Mouse (Mus musculus) limb, embryonic 11.5 days (tissue): ENCODE data around the gene Slc26a8. TPM values are rescaled to one million over a fixed set of nuclear protein-coding genes. Genes with fewer than 3 reads are reported as not detected.

Experiments used
- ATAC-seq: fragments of 200-750 bp; cut with Nextera tagmentation; 2 replicates; pipeline ENCODE4 v1.8.0; 2017; ENCODE audit warnings: low read depth; ENCODE audit not compliant: insufficient number of reproducible peaks, low FRiP score, low TSS enrichment
- DNase-seq: peaks from one replicate; pipeline ENCODE4 v3.0.0-alpha.2; 2015; ENCODE audit warnings: low spot score
- H3K27ac ChIP-seq: fragments of 300-500 bp; sonication (generic); replicated peaks from 2 replicates; pipeline ENCODE4 v1.5.1; 2014; ENCODE audit warnings: low read depth, mild to moderate bottlenecking, low read length
- H3K27me3 ChIP-seq: fragments of 300-500 bp; sonication (generic); 2 replicates; pipeline ENCODE4 v1.6.1; 2014; ENCODE audit warnings: mild to moderate bottlenecking, low read length, mixed read lengths; ENCODE audit not compliant: control insufficient read depth, insufficient read depth
- H3K36me3 ChIP-seq: fragments of 300-500 bp; sonication (generic); 2 replicates; pipeline ENCODE4 v1.6.1; 2014; ENCODE audit warnings: mild to moderate bottlenecking, low read length, moderate library complexity, mixed read lengths; ENCODE audit not compliant: control insufficient read depth, insufficient read depth
- H3K4me1 ChIP-seq: fragments of 300-500 bp; sonication (generic); 2 replicates; pipeline ENCODE4 v1.6.1; 2014; ENCODE audit warnings: low read length, mixed read lengths; ENCODE audit not compliant: control insufficient read depth, insufficient read depth
- H3K4me2 ChIP-seq: fragments of 300-500 bp; sonication (generic); 2 replicates; pipeline ENCODE4 v1.6.1; 2014; ENCODE audit warnings: low read depth, mild to moderate bottlenecking, moderate library complexity; ENCODE audit not compliant: severe bottlenecking
- H3K4me3 ChIP-seq: fragments of 300-500 bp; sonication (generic); 2 replicates; pipeline ENCODE4 v1.5.1; 2014; ENCODE audit warnings: low read depth, low read length
- H3K9ac ChIP-seq: fragments of 300-500 bp; sonication (generic); 2 replicates; pipeline ENCODE4 v1.6.1; 2014; ENCODE audit warnings: mild to moderate bottlenecking, low read length
- H3K9me3 ChIP-seq: fragments of 300-500 bp; sonication (generic); 2 replicates; pipeline ENCODE4 v1.6.1; 2016; ENCODE audit warnings: low read length; ENCODE audit not compliant: control insufficient read depth
- WGBS: fragments of 180-500 bp; shearing (Covaris S2); extraction: QIAGEN DNeasy Blood & Tissue Kit; methylation state at CpG from one replicate; pipeline ENCODE4 v1.1.7; 2014; 5-methylcytosine and 5-hydroxymethylcytosine counted together
- polyA plus RNA-seq: library from polyadenylated mRNA; unstranded; fragments of >200 nt; fragmentation: Nextera tagmentation; extraction: Ambion mirVana; gene quantifications from 2 replicates; pipeline ENCODE4 v1.2.1, GENCODE M21; 2014

The Slc26a8 gene
- polyA plus RNA-seq, 1 experiment from 2014 or later: 0.61 TPM

DNA sequence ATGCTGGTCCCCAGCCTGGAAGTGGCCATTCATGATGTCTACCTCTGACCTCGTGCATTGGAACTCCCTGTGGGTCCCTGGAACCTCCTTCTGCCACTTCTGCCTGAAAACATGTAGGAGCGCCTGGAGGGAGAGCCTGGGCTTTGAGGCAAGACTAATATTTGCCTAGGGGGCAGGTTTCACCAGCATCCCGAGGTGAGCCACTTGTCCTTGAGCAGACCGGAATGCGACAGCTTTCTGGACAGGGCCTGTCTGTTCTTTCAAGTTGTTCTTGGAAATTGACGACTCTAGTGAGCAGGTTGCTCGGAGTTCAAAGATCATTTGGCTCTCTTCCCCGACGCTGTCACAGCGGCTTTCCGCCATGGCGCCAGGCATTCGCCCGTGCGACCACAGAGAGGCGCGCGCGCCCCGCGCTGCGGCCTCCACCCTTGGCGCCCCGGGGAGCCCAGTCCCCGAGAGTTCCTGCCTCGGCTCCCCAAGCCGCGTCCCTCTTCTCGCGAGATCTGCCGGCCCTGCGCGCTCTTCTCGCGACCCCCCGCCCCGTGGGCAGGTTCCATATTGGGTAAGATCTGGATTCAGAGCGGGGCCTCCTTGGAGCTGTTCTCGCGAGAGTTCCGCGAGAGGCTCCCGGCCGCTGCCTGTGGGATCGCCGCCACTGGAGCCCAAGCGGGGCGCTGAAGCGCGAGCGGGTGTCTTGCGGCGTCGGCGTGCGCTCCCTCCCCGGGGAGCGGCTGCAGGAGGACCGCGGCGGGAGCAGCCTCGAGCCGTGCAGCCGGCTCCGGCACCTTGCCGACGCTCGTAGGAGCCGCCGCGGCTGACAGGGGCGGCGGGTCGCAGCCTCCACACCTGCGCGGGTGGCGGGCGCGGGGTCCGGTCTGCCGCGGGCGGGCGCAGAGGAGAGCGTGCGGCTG lies 998 bp upstream of the Slc26a8 start, which contains the start of gene Mapk14:
TSS of gene Mapk14 (plus strand) at position 554 of the 911 bp plus-strand sequence.
- DNase-seq (peak; percentile 100), ATAC-seq (peak; percentile 93)
- H3K4me1 ChIP-seq: peaks cover 11% of the 10 kb centered on the region
- peak within 1 kb of the TSS; percentile 77 for H3K4me2 ChIP-seq
- H3K9ac ChIP-seq: peak within 1 kb of the TSS; percentile 87
- no peaks in the 10 kb centered on the region for H3K9me3 ChIP-seq
- peak within 1 kb of the TSS; percentile 81 for H3K27ac ChIP-seq
- under 1% methylated on average over 83 of the region's 86 CpGs for WGBS
- H3K27me3 ChIP-seq: 0 out of 2 replicates have a peak, but pooled peaks cover 2% of the 10 kb centered on the region
- H3K4me3 ChIP-seq: peak within 1 kb of the TSS; percentile 87
- H3K36me3 ChIP-seq: no peaks in the 10 kb centered on the region

GRCm38 (mm10) chr17:28687354-28687753 lies 2.7 kb downstream of the Slc26a8 start:
- no peak overlapping the region for H3K4me2 ChIP-seq
- H3K27me3 ChIP-seq: 0 out of 2 replicates have a peak, but pooled peaks cover 2% of the 10 kb centered on the region
- WGBS: 58% methylated on average over 4 of the region's 4 CpGs
- no peak overlapping the region for H3K27ac ChIP-seq
- DNase-seq: no peak
- H3K9ac ChIP-seq: no peak overlapping the region
- no peak for ATAC-seq
- H3K9me3 ChIP-seq: no peaks in the 10 kb centered on the region
- peaks cover 6% of the 10 kb centered on the region; the same call in 1 of the 2 replicates for H3K4me1 ChIP-seq
- H3K4me3 ChIP-seq: no peak overlapping the region
- no peaks in the 10 kb centered on the region for H3K36me3 ChIP-seq

DNA sequence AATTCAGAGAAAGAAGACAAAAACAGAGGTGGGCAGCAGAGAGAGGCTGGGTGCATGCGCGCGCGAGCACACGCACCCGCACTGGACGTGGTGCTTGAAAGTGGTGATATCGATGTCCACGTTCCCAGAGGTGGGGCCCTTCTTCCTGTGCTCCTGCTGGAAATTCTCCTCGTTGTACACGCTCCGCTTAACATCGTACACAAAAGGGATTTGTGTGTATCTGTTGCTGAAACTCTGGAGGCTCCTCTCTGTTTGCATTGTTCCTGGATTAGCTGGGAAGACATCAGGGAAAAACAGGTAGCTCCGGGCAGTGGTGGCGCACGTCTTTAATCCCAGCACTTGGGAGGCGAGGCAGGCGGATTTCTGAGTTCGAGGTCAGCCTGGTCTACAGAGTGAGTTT lies 5.4 kb downstream of the Slc26a8 start:
- H3K4me2 ChIP-seq: no peak overlapping the region
- no peak overlapping the region for H3K9ac ChIP-seq
- H3K9me3 ChIP-seq: no peaks in the 10 kb centered on the region
- H3K27me3 ChIP-seq: 0 out of 2 replicates have a peak, but pooled peaks cover 2% of the 10 kb centered on the region
- 88% methylated on average over 19 of the region's 19 CpGs for WGBS
- no peak overlapping the region for H3K4me3 ChIP-seq
- peaks cover 6% of the 10 kb centered on the region; the same call in 1 of the 2 replicates for H3K4me1 ChIP-seq
- H3K36me3 ChIP-seq: no peaks in the 10 kb centered on the region
- DNase-seq: no peak
- H3K27ac ChIP-seq: no peak overlapping the region
- no peak for ATAC-seq

- no peak overlapping the region for H3K4me2 ChIP-seq
- H3K4me3 ChIP-seq: no peak overlapping the region
- no peak overlapping the region for H3K9ac ChIP-seq
- H3K9me3 ChIP-seq: no peaks in the 10 kb centered on the region
- no peaks in the 10 kb centered on the region for H3K27me3 ChIP-seq
- ATAC-seq: no peak
- H3K4me1 ChIP-seq: no peaks in the 10 kb centered on the region
- no peak for DNase-seq
- 56% methylated on average over 1 of the region's 1 CpGs for WGBS
- no peak overlapping the region for H3K27ac ChIP-seq
- H3K36me3 ChIP-seq: no peaks in the 10 kb centered on the region
Measured at GRCm38 (mm10) chr17:28683601-28684000, 6.4 kb downstream of the Slc26a8 start.

DNA sequence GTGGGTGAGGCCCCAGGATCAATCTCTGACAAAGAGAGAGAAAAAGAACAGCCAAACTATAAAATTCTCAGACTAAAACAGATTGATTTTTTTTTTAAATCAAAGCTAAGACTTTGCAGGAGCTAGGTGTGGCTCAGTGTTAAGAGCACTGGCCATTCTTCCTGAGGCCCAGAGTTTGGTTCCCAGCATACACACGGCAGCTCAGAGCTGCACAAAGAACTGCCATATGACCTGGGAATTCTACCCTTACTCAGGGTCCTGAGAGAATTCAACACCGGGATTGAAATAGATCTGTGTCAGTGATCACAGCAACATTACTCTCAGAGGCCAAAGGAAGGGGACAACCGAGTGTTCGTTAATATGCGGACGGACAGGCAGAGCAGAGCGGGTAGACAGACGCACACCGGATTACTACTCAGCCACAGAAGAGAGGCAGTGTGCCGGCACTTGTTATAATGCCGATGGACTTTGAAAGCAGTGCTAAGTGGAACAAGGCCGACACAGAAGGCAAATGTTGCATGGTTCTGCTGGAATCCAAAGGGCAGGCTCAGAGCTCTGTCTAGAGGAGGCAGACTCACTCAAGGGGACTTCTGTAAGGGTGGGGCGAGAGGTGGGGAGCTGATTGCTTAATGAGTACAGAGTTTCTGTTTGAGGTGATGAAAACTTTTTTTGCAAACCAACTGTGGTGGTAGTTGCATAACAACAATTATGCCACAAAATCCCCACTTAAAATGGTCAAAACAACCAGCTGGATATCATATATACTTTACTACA lies 7.5 kb downstream of the Slc26a8 start:
- no peaks in the 10 kb centered on the region for H3K4me1 ChIP-seq
- no peak overlapping the region for H3K4me2 ChIP-seq
- H3K4me3 ChIP-seq: no peak overlapping the region
- DNase-seq: no peak
- no peak overlapping the region for H3K9ac ChIP-seq
- no peak for ATAC-seq
- H3K9me3 ChIP-seq: no peaks in the 10 kb centered on the region
- WGBS: 85% methylated on average over 13 of the region's 13 CpGs
- H3K27me3 ChIP-seq: no peaks in the 10 kb centered on the region
- no peak overlapping the region for H3K27ac ChIP-seq
- H3K36me3 ChIP-seq: no peaks in the 10 kb centered on the region

GRCm38 (mm10) chr17:28659564-28659963 lies 30.5 kb downstream of the Slc26a8 start:
- H3K4me1 ChIP-seq: no peaks in the 10 kb centered on the region
- H3K27me3 ChIP-seq: no peaks in the 10 kb centered on the region
- no peaks in the 10 kb centered on the region for H3K36me3 ChIP-seq
- H3K9ac ChIP-seq: no peak overlapping the region
- no peaks in the 10 kb centered on the region for H3K9me3 ChIP-seq
- no peak overlapping the region for H3K4me3 ChIP-seq
- ATAC-seq: no peak
- WGBS: 82% methylated on average over 6 of the region's 6 CpGs
- no peak overlapping the region for H3K4me2 ChIP-seq
- no peak for DNase-seq
- no peak overlapping the region for H3K27ac ChIP-seq

DNA sequence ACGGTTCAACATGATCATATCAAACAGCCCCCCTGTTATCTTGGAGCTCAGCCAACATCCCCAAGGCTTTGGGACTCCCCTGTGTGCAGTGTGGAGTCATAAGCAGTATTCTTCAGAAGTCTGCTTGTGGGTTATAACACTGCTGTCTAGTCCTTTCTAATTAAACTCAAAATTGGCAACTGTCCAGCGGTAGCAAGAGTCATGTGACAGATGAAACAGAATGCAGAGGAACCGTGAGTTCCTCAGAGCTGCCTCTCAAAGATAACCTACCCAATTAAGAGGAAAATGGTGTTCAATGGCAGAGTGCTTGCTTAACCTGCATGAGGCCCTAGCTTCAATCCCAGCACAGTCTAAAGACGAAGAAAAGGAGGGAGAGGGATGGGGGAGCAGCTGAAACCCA lies 32.1 kb downstream of the Slc26a8 start:
- Histone ChIP-seq H3K9ac (no peak overlapping the region), H3K36me3 (no peaks in the 10 kb centered on the region), H3K9me3 (no peaks in the 10 kb centered on the region), H3K27me3 (no peaks in the 10 kb centered on the region), H3K4me2 (no peak overlapping the region), H3K4me1 (no peaks in the 10 kb centered on the region), H3K27ac (no peak overlapping the region), H3K4me3 (no peak overlapping the region)
- DNase-seq: no peak
- ATAC-seq: no peak
- 59% methylated on average over 4 of the region's 4 CpGs for WGBS

GRCm38 (mm10) chr17:28650268-28650667 lies 39.8 kb downstream of the Slc26a8 start:
- ATAC-seq (no peak), DNase-seq (no peak)
- WGBS: 86% methylated on average over 3 of the region's 3 CpGs
- no peaks in the 10 kb centered on the region for H3K36me3 ChIP-seq
- H3K4me1 ChIP-seq: no peaks in the 10 kb centered on the region
- H3K27me3 ChIP-seq: no peaks in the 10 kb centered on the region
- H3K9ac ChIP-seq: no peak overlapping the region
- no peak overlapping the region for H3K4me3 ChIP-seq
- H3K9me3 ChIP-seq: no peaks in the 10 kb centered on the region
- no peak overlapping the region for H3K27ac ChIP-seq
- no peak overlapping the region for H3K4me2 ChIP-seq
